Mouse (Mus musculus) neural tube, embryonic 12.5 days (tissue): ENCODE measurements around the gene Hk2. TPM values are rescaled to one million over a fixed set of nuclear protein-coding genes. Genes with fewer than 3 reads are reported as not detected.

Experiments
- polyA plus RNA-seq: library from polyadenylated mRNA; unstranded; fragments of >200 nt; fragmentation: Nextera tagmentation; extraction: Ambion mirVana; gene quantifications from 2 replicates; pipeline ENCODE4 v1.2.1, GENCODE M21; 2016

The Hk2 gene
- polyA plus RNA-seq, 1 experiment from 2014 or later, result 8.1 TPM

Other genes starting within 250 kb of the Hk2 start
- 102 and 106 TPM in 2 replicates for gene Pole4, start 69.1 kb downstream of the Hk2 start, polyA plus RNA-seq
- 12.9 and 15.1 TPM in 2 replicates for gene Sema4f, start 165.3 kb upstream of the Hk2 start, polyA plus RNA-seq
- gene M1ap, start 172.4 kb upstream of the Hk2 start, polyA plus RNA-seq, result 0.49 TPM in 1 of 2 replicates, not detected in the other